Mouse (Mus musculus): ENCODE measurements around the gene Slc39a13. TPM values are rescaled to one million over a fixed set of nuclear protein-coding genes. Genes with fewer than 3 reads are reported as not detected.

Gene Slc39a13
- polyA plus RNA-seq, 1 experiment from 2014 or later = 148 TPM

DNA sequence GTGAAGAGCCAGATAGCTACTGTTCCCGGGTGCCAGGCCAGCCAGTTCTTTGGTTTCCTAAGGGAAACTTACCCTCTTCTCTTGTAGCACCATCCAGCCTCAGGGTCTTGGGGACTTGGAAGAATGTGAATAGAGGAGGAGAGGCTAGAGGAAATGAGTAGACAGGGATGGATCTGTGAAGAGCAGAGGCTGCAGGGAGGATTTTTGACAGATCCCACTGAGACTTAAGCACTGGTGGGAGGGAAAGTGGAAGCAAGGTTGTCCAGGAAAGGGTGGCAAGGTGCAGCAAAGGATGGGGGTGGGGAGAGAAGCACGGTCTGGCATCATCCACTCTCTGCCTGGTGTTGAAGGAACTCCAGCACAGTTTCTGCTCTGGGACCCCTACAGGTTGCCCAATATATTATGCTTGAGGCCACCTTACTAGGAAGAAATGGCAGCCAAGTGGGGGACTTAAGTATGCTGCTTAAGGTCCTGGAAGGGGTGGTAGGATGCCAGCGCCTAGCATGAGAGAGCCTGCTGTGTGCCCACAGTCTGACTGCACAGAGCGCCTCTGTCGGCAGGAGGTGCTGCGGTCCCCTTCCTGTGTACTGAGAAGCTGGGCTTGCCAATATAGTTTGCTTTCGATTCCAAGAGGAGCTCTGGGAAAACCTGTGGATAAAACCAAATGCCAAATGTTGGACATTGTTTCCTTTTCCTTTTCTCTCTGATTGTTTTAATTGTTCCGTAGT, 52.0 kb downstream of the Slc39a13 start:
- DNase-seq (ENCODE audit: low read depth, low spot score) (no peak), ATAC-seq (no peak)
- H3K27me3 ChIP-seq = no peaks in the 10 kb centered on the region
- TF ChIP-seq CTCF (IDR thresholded peaks at IDR 0.05) = no peak
- ChIA-PET POLR2A (interaction anchor here (0.7 kb wide), 1 partner anchor 17 kb away, joined by 3 read pairs; the partner anchor contains the start of gene Rapsn), CTCF (no interaction called here)
- in situ Hi-C loops (cut with MboI; ENCODE audit: low pct_unique_long_range_greater_than_20kb) = no loop called here

DNA sequence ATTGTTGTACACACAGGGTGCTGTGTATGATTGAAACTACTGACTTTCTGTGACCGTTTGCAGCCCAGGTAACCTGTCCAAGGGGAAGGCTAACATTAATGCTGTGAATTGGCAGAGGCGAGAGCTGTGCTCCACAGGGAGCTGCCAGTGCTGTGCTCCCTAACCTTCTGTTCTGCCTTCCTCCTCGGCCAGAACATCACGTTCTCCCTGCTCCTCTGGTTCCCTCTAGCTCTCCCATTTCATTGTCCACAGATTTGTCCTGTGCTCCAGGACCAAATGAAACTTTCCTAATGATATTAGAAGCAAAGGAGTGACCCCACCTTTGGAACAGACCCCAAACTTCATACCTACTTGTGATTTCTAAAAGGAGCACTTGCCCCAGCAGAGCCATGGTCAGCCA, 54.8 kb downstream of the Slc39a13 start:
- ChIA-PET CTCF (interaction anchor here (1.0 to 1.3 kb wide), 3 partner anchors 12 to 37 kb away, joined by 3 read pairs; no protein-coding TSS in a partner anchor), POLR2A (no interaction called here)
- in situ Hi-C loops (cut with MboI; ENCODE audit: low pct_unique_long_range_greater_than_20kb) = no loop called here
- DNase-seq (ENCODE audit: low read depth, low spot score) (no peak), ATAC-seq (no peak)
- TF ChIP-seq CTCF (IDR thresholded peaks at IDR 0.05) = no peak
- H3K27me3 ChIP-seq = no peaks in the 10 kb centered on the region

DNA sequence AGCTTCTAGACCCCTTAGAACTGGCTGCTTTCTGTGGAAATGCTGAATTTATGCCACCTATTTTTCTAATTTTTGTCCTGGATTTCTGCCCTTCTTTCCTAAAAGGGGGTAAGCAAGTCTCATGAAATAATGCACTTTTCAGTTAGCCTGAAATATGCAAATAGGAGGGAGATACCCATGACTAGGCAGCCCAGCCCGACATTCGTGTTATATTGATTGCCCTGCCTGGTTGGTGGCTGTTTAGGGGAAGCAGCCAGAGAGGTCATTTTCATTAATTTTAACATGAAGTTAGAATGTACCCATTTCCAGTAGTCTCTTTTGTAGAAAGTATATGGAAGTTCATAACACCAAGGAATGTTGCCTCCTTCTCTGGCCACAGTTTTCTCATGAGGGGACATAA, 56.3 kb downstream of the Slc39a13 start:
- no peak for TF ChIP-seq CTCF (IDR thresholded peaks at IDR 0.05)
- DNase-seq (ENCODE audit: low read depth, low spot score) (no peak), ATAC-seq (no peak)
- in situ Hi-C loops (cut with MboI; ENCODE audit: low pct_unique_long_range_greater_than_20kb) = no loop called here
- ChIA-PET POLR2A (no interaction called here), CTCF (interaction anchor here (1.0 kb wide), 1 partner anchor 13 kb away, joined by 3 read pairs; no protein-coding TSS in a partner anchor)
- H3K27me3 ChIP-seq = no peaks in the 10 kb centered on the region

Other genes with a start within 250 kb of the Slc39a13 start
- 237 TPM for gene Mtch2, start 223.3 kb downstream of the Slc39a13 start, polyA plus RNA-seq (2021)
- 0.04 TPM for gene C1qtnf4, start 184.6 kb downstream of the Slc39a13 start, polyA plus RNA-seq (2021)
- gene Kbtbd4, start 165.7 kb downstream of the Slc39a13 start, polyA plus RNA-seq (2021) = 33.0 TPM
- gene Ndufs3, start 165.6 kb downstream of the Slc39a13 start, polyA plus RNA-seq (2021) = 216 TPM
- gene Celf1, start 130.0 kb downstream of the Slc39a13 start, polyA plus RNA-seq (2021) = 92.9 TPM
- 1.2 TPM for gene Rapsn, start 34.8 kb downstream of the Slc39a13 start, polyA plus RNA-seq (2021)
- 276 TPM for gene Psmc3, start 16.4 kb downstream of the Slc39a13 start, polyA plus RNA-seq (2021)
- gene Spi1, start 12.0 kb upstream of the Slc39a13 start, polyA plus RNA-seq (2021) = 1.1 TPM
- not detected for gene Mybpc3, start 47.7 kb upstream of the Slc39a13 start, polyA plus RNA-seq (2021)
- gene Madd, start 113.4 kb upstream of the Slc39a13 start, polyA plus RNA-seq (2021) = 12.8 TPM
- 0.36 TPM for gene Nr1h3, start 132.4 kb upstream of the Slc39a13 start, polyA plus RNA-seq (2021)
- gene Acp2, start 132.5 kb upstream of the Slc39a13 start, polyA plus RNA-seq (2021) = 45.2 TPM
- gene Ddb2, start 166.6 kb upstream of the Slc39a13 start, polyA plus RNA-seq (2021) = 16.1 TPM
- 80.6 TPM for gene Pacsin3, start 185.5 kb upstream of the Slc39a13 start, polyA plus RNA-seq (2021)
- 71.1 TPM for gene Arfgap2, start 194.6 kb upstream of the Slc39a13 start, polyA plus RNA-seq (2021)

Data from Patski (cell line).